ENCODE assay signal across 41 mouse cellular contexts in genomic region chr6:129577605-129578004, GRCm38 (mm10). TPM values are rescaled to one million over a fixed set of nuclear protein-coding genes. Genes with fewer than 3 reads are reported as not detected.
"Had no signal": no experiment of that assay in that cellular context is flagged by ENCODE, and none has a peak within 500 bp of the region (broad histone marks: within the 10 kb centered on the region; RNA-seq: fewer than 3 reads in every experiment).

Gene Klre1 (plus strand): TSS chr6:129577905.

- DNase-seq: left cerebral cortex, postnatal 4 days; liver; liver, embryonic 13.5 days; liver, postnatal 0 days; lung, adult 18-20 months; lung, adult 2 months; lung, embryonic 14.5 days; lung, postnatal 10 days; lung, postnatal 14 days; lung, postnatal 36 days; lung, postnatal 4 days; midbrain, embryonic 14.5 days had no signal

- H3K27me3 ChIP-seq: limb, embryonic 12.5 days; limb, embryonic 13.5 days; limb, embryonic 15.5 days; liver, embryonic 12.5 days; liver, embryonic 13.5 days; liver, embryonic 15.5 days; lung, embryonic 15.5 days; midbrain, embryonic 12.5 days; midbrain, embryonic 13.5 days; midbrain, embryonic 15.5 days had no signal

- H3K36me3 ChIP-seq: limb, embryonic 10.5 days; limb, embryonic 12.5 days; limb, embryonic 13.5 days; limb, embryonic 15.5 days; liver, embryonic 12.5 days; liver, embryonic 13.5 days; liver, embryonic 15.5 days; lung, embryonic 15.5 days; midbrain, embryonic 10.5 days; midbrain, embryonic 12.5 days; midbrain, embryonic 13.5 days; midbrain, embryonic 15.5 days had no signal

- ATAC-seq: liver, embryonic 12.5 days; liver, postnatal 0 days; lung, postnatal 0 days; midbrain, embryonic 13.5 days; midbrain, embryonic 15.5 days; midbrain, embryonic 16.5 days had no signal

- H3K4me1 ChIP-seq: limb, embryonic 10.5 days; limb, embryonic 12.5 days; limb, embryonic 13.5 days; limb, embryonic 15.5 days; liver, embryonic 12.5 days; liver, embryonic 13.5 days; liver, embryonic 15.5 days; lung, embryonic 15.5 days; midbrain, embryonic 10.5 days; midbrain, embryonic 12.5 days; midbrain, embryonic 13.5 days; midbrain, embryonic 15.5 days had no signal

- H3K9me3 ChIP-seq: limb, embryonic 10.5 days; limb, embryonic 12.5 days; limb, embryonic 13.5 days; limb, embryonic 15.5 days; liver, embryonic 12.5 days; liver, embryonic 13.5 days; liver, embryonic 15.5 days; lung, embryonic 15.5 days; megakaryocyte, embryonic 14.5 days; midbrain, embryonic 10.5 days; midbrain, embryonic 12.5 days; midbrain, embryonic 13.5 days; midbrain, embryonic 15.5 days had no signal

- H3K9ac ChIP-seq: limb, embryonic 12.5 days; limb, embryonic 13.5 days; limb, embryonic 15.5 days; liver, embryonic 12.5 days; liver, embryonic 13.5 days; liver, embryonic 14.5 days; liver, embryonic 15.5 days; liver, postnatal 0 days; lung, embryonic 14.5 days; lung, embryonic 15.5 days; midbrain, embryonic 12.5 days; midbrain, embryonic 13.5 days; midbrain, embryonic 15.5 days had no signal

- H3K27ac ChIP-seq: left cerebral cortex, adult 2 months; limb, embryonic 10.5 days; limb, embryonic 12.5 days; limb, embryonic 13.5 days; limb, embryonic 15.5 days; liver, embryonic 12.5 days; liver, embryonic 13.5 days; liver, embryonic 14.5 days; liver, embryonic 15.5 days; lung, embryonic 15.5 days; macrophage; midbrain, embryonic 10.5 days; midbrain, embryonic 12.5 days; midbrain, embryonic 13.5 days; midbrain, embryonic 15.5 days had no signal

- H3K4me2 ChIP-seq: limb, embryonic 12.5 days; limb, embryonic 13.5 days; limb, embryonic 15.5 days; liver, embryonic 11.5 days; liver, embryonic 12.5 days; liver, embryonic 13.5 days; liver, embryonic 15.5 days; lung, embryonic 14.5 days; lung, embryonic 15.5 days; midbrain, embryonic 11.5 days; midbrain, embryonic 12.5 days; midbrain, embryonic 13.5 days; midbrain, embryonic 15.5 days had no signal

- H3K4me3 ChIP-seq: left cerebral cortex, adult 2 months; limb, embryonic 10.5 days; limb, embryonic 12.5 days; limb, embryonic 13.5 days; limb, embryonic 15.5 days; liver, embryonic 12.5 days; liver, embryonic 13.5 days; liver, embryonic 15.5 days; lung, embryonic 15.5 days; megakaryocyte, embryonic 14.5 days; midbrain, embryonic 10.5 days; midbrain, embryonic 12.5 days; midbrain, embryonic 13.5 days; midbrain, embryonic 15.5 days; myocyte had no signal

RNA-seq across cellular contexts. Expression of gene Klre1, which starts in this region (rescaled TPM):
- total RNA-seq: left cerebral cortex, adult 18-20 months; left cerebral cortex, adult 2 months; left cerebral cortex, adult 8-10 months; left cerebral cortex, postnatal 10 days; left cerebral cortex, postnatal 14 days; left cerebral cortex, postnatal 25 days; left cerebral cortex, postnatal 36 days; left cerebral cortex, postnatal 4 days; midbrain, postnatal 0 days had no signal
- polyA plus RNA-seq: limb, embryonic 10.5 days; limb, embryonic 11.5 days; limb, embryonic 12.5 days; limb, embryonic 13.5 days; limb, embryonic 15.5 days; liver, embryonic 11.5 days; liver, embryonic 12.5 days; liver, embryonic 13.5 days; lung, embryonic 14.5 days; lung, embryonic 15.5 days; lung, embryonic 16.5 days; macrophage; midbrain, embryonic 10.5 days; midbrain, embryonic 11.5 days; midbrain, embryonic 12.5 days; midbrain, embryonic 13.5 days; midbrain, embryonic 15.5 days; midbrain, embryonic 16.5 days; myocyte had no signal
